Mouse (Mus musculus): ENCODE measurements around the gene Cdrt4. TPM values are rescaled to one million over a fixed set of nuclear protein-coding genes. Genes with fewer than 3 reads are reported as not detected.

Gene Cdrt4
- polyA plus RNA-seq, 1 experiment, result not detected

DNA sequence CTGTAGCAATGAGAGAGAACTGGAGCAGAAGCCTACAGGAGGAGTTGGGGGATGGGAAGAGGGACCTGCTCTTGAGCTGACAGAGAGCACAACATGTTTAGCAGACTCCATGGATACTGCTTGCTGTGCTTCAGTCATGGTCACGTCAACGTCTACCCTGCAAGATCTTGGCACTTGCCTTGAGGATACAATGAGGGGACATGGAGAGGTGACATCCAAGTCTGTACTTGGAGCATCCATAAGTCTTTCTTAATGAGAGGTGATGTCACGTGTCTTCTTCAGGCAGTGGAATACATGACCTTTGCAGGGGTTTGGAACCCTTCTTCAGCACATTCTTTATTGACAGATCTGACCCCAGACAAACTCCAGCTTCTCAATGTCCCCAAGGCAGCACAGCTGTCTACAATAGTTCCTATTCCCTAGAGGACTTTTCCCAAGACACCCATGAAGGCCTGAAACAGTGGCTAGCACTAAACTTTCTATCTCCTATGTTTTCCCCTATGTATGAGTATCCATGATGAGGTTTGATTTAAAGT is 39.2 kb downstream of the Cdrt4 start:
- H3K27ac ChIP-seq (ENCODE audit: control insufficient read depth, insufficient read depth, low read length), result no peak overlapping the region
- H3K4me3 ChIP-seq (ENCODE audit: control insufficient read depth, insufficient read depth, low read length), result no peak overlapping the region
- no peaks in the 10 kb centered on the region for H3K36me3 ChIP-seq (ENCODE audit: control insufficient read depth, insufficient read depth, low read length)
- 94% methylated on average over 3 of the region's 3 CpGs for WGBS
- TF ChIP-seq POLR2A (IDR thresholded peaks at IDR 0.05; ENCODE audit: control insufficient read depth, extremely low read depth, insufficient read depth, low read length, poor library complexity) (no peak), CTCF (IDR thresholded peaks at IDR 0.05; ENCODE audit: borderline replicate concordance, control insufficient read depth, extremely low read depth, insufficient read depth, low read length, poor library complexity) (no peak)
- no peaks in the 10 kb centered on the region for H3K4me1 ChIP-seq (replicated peaks; ENCODE audit: control insufficient read depth, insufficient read depth, low read length)
- DNase-seq, result no peak
- no peaks in the 10 kb centered on the region for H3K27me3 ChIP-seq (ENCODE audit: control insufficient read depth, insufficient read depth, low read length)

- TF ChIP-seq CTCF (IDR thresholded peaks at IDR 0.05; ENCODE audit: borderline replicate concordance, control insufficient read depth, extremely low read depth, insufficient read depth, low read length, poor library complexity) (no peak), POLR2A (IDR thresholded peaks at IDR 0.05; ENCODE audit: control insufficient read depth, extremely low read depth, insufficient read depth, low read length, poor library complexity) (no peak)
- DNase-seq, result no peak
- no peak overlapping the region for H3K27ac ChIP-seq (ENCODE audit: control insufficient read depth, insufficient read depth, low read length)
- no peaks in the 10 kb centered on the region for H3K4me1 ChIP-seq (replicated peaks; ENCODE audit: control insufficient read depth, insufficient read depth, low read length)
- H3K27me3 ChIP-seq (ENCODE audit: control insufficient read depth, insufficient read depth, low read length), result no peaks in the 10 kb centered on the region
- H3K36me3 ChIP-seq (ENCODE audit: control insufficient read depth, insufficient read depth, low read length), result no peaks in the 10 kb centered on the region
- no peak overlapping the region for H3K4me3 ChIP-seq (ENCODE audit: control insufficient read depth, insufficient read depth, low read length)
- WGBS, result 88% methylated on average over 5 of the region's 5 CpGs
Observed at GRCm38 (mm10) chr11:62990811-62991210, 39.8 kb downstream of the Cdrt4 start.

DNA sequence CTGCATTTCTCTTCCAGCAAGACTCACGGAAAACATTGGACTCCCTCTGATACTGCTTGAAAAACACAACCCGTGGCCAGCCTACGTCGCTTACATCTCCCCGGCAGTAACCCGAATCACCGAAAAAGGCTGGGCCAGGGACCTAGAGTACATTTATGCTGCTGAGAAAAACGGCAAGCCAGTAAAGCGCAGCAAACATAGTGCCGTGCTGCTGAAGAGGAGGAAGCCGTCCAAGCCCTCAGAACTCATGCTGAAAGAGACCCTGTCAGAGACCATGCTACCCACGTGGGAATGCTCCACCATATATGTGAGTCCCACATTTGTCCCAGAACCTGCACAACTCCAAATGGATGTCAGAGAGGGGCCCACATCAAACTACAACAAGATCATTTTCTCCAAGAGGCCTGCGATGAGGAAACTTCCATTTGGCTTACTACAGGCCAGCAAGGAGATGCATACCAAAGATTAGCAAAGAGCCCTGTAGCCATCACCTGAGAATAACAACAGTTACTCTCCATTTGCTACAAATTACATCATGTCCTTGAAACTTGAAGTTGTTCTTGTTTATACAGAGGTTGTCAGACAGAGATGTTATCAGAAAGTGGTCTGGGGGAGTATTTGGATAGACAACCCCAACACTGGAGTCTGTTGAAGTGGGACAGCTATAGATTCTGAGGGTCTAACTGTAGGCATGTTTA is 41.7 kb downstream of the Cdrt4 start:
- no peak for TF ChIP-seq POLR2A (IDR thresholded peaks at IDR 0.05; ENCODE audit: control insufficient read depth, extremely low read depth, insufficient read depth, low read length, poor library complexity)
- TF ChIP-seq CTCF (IDR thresholded peaks at IDR 0.05; ENCODE audit: borderline replicate concordance, control insufficient read depth, extremely low read depth, insufficient read depth, low read length, poor library complexity), result no peak
- no peak overlapping the region for H3K4me3 ChIP-seq (ENCODE audit: control insufficient read depth, insufficient read depth, low read length)
- DNase-seq, result no peak
- no peaks in the 10 kb centered on the region for H3K36me3 ChIP-seq (ENCODE audit: control insufficient read depth, insufficient read depth, low read length)
- no peak overlapping the region for H3K27ac ChIP-seq (ENCODE audit: control insufficient read depth, insufficient read depth, low read length)
- WGBS, result 91% methylated on average over 13 of the region's 13 CpGs
- no peaks in the 10 kb centered on the region for H3K27me3 ChIP-seq (ENCODE audit: control insufficient read depth, insufficient read depth, low read length)
- H3K4me1 ChIP-seq (replicated peaks; ENCODE audit: control insufficient read depth, insufficient read depth, low read length), result no peaks in the 10 kb centered on the region

DNA sequence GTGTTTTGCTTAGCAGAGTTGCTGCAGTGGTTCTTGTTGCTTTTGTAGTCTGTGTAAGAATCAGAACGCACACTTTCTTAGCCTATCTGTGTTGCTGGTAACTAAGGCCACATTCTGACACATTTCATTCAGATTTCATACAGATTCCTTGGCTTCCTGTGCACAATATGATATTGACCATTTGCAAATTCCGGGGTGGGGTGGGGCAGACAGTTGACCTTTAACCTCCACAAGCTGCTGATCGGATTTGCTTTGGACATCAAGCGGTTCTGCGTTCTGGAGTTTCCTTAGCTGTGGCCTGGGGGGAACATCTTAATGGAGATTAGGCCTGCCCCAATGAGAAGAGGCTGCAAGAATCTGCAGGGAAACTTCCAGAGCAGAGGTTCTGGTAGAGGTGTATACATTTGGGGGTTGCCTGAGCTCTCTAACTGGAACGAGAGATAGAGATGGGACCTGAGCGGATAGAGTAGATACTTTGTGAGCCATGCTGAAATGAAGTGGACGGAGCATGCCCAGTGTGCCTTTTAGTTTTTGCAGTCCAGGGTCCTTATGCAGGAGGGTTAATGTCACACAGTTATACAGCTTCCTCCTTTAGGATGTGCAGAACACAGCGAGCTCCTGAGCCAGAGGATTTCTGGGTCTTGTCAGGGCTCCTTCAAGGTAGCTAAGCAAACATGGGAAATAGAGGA is 44.2 kb downstream of the Cdrt4 start:
- Histone ChIP-seq H3K4me3 (ENCODE audit: control insufficient read depth, insufficient read depth, low read length) (no peak overlapping the region), H3K4me1 (replicated peaks; ENCODE audit: control insufficient read depth, insufficient read depth, low read length) (no peaks in the 10 kb centered on the region), H3K27me3 (ENCODE audit: control insufficient read depth, insufficient read depth, low read length) (no peaks in the 10 kb centered on the region), H3K36me3 (ENCODE audit: control insufficient read depth, insufficient read depth, low read length) (no peaks in the 10 kb centered on the region), H3K27ac (ENCODE audit: control insufficient read depth, insufficient read depth, low read length) (no peak overlapping the region)
- 89% methylated on average over 9 of the region's 9 CpGs for WGBS
- no peak for DNase-seq
- no peak for TF ChIP-seq CTCF (IDR thresholded peaks at IDR 0.05; ENCODE audit: borderline replicate concordance, control insufficient read depth, extremely low read depth, insufficient read depth, low read length, poor library complexity)
- no peak for TF ChIP-seq POLR2A (IDR thresholded peaks at IDR 0.05; ENCODE audit: control insufficient read depth, extremely low read depth, insufficient read depth, low read length, poor library complexity)

DNA sequence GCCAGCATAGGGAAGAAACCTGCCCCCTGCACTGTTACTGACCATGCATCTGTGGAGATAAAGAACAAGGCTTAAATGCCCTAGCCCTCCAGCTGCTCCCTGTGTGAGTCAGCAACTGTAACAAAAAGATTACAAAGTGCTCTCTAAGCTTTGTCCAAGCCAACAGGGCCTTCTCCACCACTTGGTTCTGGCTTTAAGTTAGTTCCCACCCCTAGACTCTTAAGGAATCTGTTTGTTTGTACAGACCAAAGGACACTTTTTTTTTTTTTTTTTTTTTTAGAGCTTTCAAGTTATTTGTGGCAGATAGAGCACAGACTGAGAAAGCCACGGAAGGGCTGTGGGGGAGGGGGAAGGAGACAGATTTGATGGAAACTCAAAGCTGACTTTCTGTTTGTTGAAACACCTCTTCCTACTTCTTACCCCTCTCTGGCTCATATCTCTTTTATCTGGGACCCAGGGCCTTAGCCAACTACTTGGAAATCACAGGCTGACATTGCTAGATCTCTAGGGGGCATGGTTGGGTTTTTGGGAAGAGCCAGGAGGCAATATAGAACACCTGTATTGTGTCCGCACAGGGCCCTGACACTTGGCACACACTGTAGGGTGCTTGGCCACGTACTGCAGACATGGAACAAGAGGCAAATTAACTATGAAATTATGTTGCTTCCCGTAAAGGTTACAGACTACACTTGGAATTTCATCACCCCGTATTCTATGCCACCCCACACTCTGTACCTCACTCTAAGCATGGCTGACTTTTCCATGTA is 44.9 kb downstream of the Cdrt4 start:
- Histone ChIP-seq H3K36me3 (ENCODE audit: control insufficient read depth, insufficient read depth, low read length) (no peaks in the 10 kb centered on the region), H3K4me3 (ENCODE audit: control insufficient read depth, insufficient read depth, low read length) (no peak overlapping the region), H3K27me3 (ENCODE audit: control insufficient read depth, insufficient read depth, low read length) (no peaks in the 10 kb centered on the region), H3K27ac (ENCODE audit: control insufficient read depth, insufficient read depth, low read length) (no peak overlapping the region), H3K4me1 (replicated peaks; ENCODE audit: control insufficient read depth, insufficient read depth, low read length) (no peaks in the 10 kb centered on the region)
- TF ChIP-seq POLR2A (IDR thresholded peaks at IDR 0.05; ENCODE audit: control insufficient read depth, extremely low read depth, insufficient read depth, low read length, poor library complexity) (no peak), CTCF (IDR thresholded peaks at IDR 0.05; ENCODE audit: borderline replicate concordance, control insufficient read depth, extremely low read depth, insufficient read depth, low read length, poor library complexity) (no peak)
- 77% methylated on average over 5 of the region's 5 CpGs for WGBS
- no peak for DNase-seq

DNA sequence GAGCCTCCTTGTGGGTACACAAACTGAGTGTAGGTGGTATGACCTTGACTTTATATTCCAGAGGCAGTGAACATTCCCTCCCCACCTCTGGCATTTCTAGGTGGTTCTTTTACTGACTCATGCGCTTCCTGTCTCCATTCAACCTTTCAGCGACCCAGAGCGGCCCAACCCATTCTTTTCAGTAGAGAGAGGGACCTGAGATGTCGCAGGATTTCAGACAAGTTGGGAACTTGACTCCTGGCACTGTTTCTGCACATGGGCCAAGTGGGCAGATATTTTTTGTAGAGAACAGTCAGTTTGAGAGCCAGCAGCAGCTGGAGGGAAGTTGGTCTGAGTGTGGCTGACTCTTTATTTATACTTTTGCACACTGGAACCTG is 45.5 kb downstream of the Cdrt4 start:
- no peak for TF ChIP-seq CTCF (IDR thresholded peaks at IDR 0.05; ENCODE audit: borderline replicate concordance, control insufficient read depth, extremely low read depth, insufficient read depth, low read length, poor library complexity)
- TF ChIP-seq POLR2A (IDR thresholded peaks at IDR 0.05; ENCODE audit: control insufficient read depth, extremely low read depth, insufficient read depth, low read length, poor library complexity), result no peak
- Histone ChIP-seq H3K27ac (ENCODE audit: control insufficient read depth, insufficient read depth, low read length) (no peak overlapping the region), H3K4me1 (replicated peaks; ENCODE audit: control insufficient read depth, insufficient read depth, low read length) (no peaks in the 10 kb centered on the region), H3K27me3 (ENCODE audit: control insufficient read depth, insufficient read depth, low read length) (no peaks in the 10 kb centered on the region), H3K36me3 (ENCODE audit: control insufficient read depth, insufficient read depth, low read length) (no peaks in the 10 kb centered on the region), H3K4me3 (ENCODE audit: control insufficient read depth, insufficient read depth, low read length) (no peak overlapping the region)
- WGBS, result 74% methylated on average over 4 of the region's 4 CpGs
- DNase-seq, result no peak

Data from thymus, adult 2 months (tissue).